Mouse (Mus musculus): ENCODE measurements around the gene Olfr463.

DNA sequence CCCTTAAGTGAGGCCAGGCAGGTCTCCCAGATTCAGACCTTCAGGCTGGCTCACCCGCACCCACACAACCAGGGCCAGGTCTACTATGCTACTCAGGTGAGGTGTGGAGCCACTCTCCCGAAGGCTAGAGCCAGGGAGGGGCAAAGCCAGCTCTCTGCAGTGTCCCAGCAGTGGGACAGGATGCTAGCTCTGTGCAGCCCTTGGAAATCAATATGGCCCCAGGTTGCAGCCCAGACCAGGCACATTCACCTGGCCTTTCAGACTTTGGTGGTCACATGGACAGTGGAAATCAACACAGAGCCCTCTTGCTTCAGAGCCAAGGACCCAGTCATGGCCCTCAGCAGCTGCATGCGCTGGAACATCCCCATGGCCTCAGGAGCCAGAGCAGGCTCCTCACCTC is 7.1 kb upstream of the Olfr463 start:
- TF ChIP-seq POLR2A (IDR thresholded peaks at IDR 0.05; ENCODE audit: borderline replicate concordance, control insufficient read depth, low read depth, low read length) (no peak), CTCF (IDR thresholded peaks at IDR 0.05; ENCODE audit: control insufficient read depth, insufficient read depth, low read length) (no peak)
